Mouse (Mus musculus) intestine, postnatal 0 days (tissue): ENCODE results near the gene Otoa. TPM values are rescaled to one million over a fixed set of nuclear protein-coding genes. Genes with fewer than 3 reads are reported as not detected.

Experiments used
- ATAC-seq: fragments of 200-750 bp; cut with Nextera tagmentation; 2 replicates; pipeline ENCODE4 v1.8.0; 2017; ENCODE audit warnings: mild to moderate bottlenecking, moderate TSS enrichment, moderate library complexity
- H3K27ac ChIP-seq: fragments of 300-500 bp; sonication (generic); 2 replicates; pipeline ENCODE4 v1.5.1; 2014; ENCODE audit warnings: mild to moderate bottlenecking, low read depth, low read length, moderate library complexity
- H3K27me3 ChIP-seq: fragments of 300-500 bp; sonication (generic); replicated peaks from 2 replicates; pipeline ENCODE4 v1.6.1; 2014; ENCODE audit warnings: low read length, mixed read lengths; ENCODE audit not compliant: control insufficient read depth, insufficient read depth
- H3K36me3 ChIP-seq: fragments of 300-500 bp; sonication (generic); 2 replicates; pipeline ENCODE4 v1.6.1; 2014; ENCODE audit warnings: mild to moderate bottlenecking, moderate library complexity; ENCODE audit not compliant: control insufficient read depth, insufficient read depth
- H3K4me1 ChIP-seq: fragments of 300-500 bp; sonication (generic); replicated peaks from 2 replicates; pipeline ENCODE4 v1.6.1; 2014; ENCODE audit warnings: antibody characterized with exemption, low read length, mixed read lengths; ENCODE audit not compliant: control insufficient read depth, insufficient read depth
- H3K4me2 ChIP-seq: fragments of 300-500 bp; sonication (generic); replicated peaks from 2 replicates; pipeline ENCODE4 v1.6.1; 2014; ENCODE audit warnings: low read depth, mild to moderate bottlenecking, moderate library complexity
- H3K4me3 ChIP-seq: fragments of 300-500 bp; sonication (generic); 2 replicates; pipeline ENCODE4 v1.5.1; 2014; ENCODE audit warnings: low read depth, low read length
- H3K9ac ChIP-seq: fragments of 300-500 bp; sonication (generic); 2 replicates; pipeline ENCODE4 v1.6.1; 2014; ENCODE audit warnings: mild to moderate bottlenecking, low read depth, low read length
- H3K9me3 ChIP-seq: fragments of 300-500 bp; sonication (generic); 2 replicates; pipeline ENCODE4 v1.6.1; 2016; ENCODE audit warnings: mixed run types; ENCODE audit not compliant: control insufficient read depth
- CTCF ChIP-seq: sonication (generic); IDR thresholded peaks from 2 replicates; pipeline ENCODE4 v1.5.1; 2016; ENCODE audit warnings: low read depth, mild to moderate bottlenecking, control low read depth, antibody characterized with exemption, moderate library complexity
- WGBS: fragments of 180-500 bp; shearing (Covaris S2); extraction: QIAGEN DNeasy Blood & Tissue Kit; methylation state at CpG from one replicate; pipeline ENCODE4 v1.1.7; 2014; 5-methylcytosine and 5-hydroxymethylcytosine counted together
- polyA plus RNA-seq: library from polyadenylated mRNA; unstranded; fragments of >200 nt; fragmentation: Nextera tagmentation; extraction: Ambion mirVana; gene quantifications from 2 replicates; pipeline ENCODE4 v1.2.1, GENCODE M21; 2015

Otoa gene
- polyA plus RNA-seq, 1 experiment from 2014 or later = 0.17 TPM

DNA sequence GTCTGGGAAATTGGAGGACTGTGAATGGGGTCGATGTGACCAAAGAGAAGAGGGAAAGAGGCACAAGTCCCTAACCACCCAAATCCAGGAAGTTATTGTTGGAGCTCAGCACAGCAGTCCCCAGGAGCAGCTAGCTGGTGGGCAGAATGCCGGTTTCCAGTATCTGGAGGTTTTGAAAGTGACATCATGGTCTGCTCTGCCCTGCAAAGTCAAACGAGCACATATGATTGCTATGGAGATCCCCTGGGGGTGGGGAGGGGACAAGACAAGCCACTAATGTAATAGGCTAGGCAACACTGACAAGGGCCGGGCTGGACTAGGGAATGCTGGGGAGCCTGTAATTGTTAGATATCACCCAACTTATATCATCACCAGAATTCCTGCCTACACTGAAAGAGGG, 4.0 kb downstream of the Otoa start:
- Histone ChIP-seq H3K9me3 (no peaks in the 10 kb centered on the region), H3K4me1 (no peaks in the 10 kb centered on the region), H3K27me3 (no peaks in the 10 kb centered on the region), H3K9ac (no peak overlapping the region), H3K4me3 (no peak overlapping the region), H3K27ac (no peak overlapping the region), H3K4me2 (no peak overlapping the region), H3K36me3 (no peaks in the 10 kb centered on the region)
- no peak for TF ChIP-seq CTCF
- WGBS = 29% methylated on average over 4 of the region's 4 CpGs
- ATAC-seq = no peak

DNA sequence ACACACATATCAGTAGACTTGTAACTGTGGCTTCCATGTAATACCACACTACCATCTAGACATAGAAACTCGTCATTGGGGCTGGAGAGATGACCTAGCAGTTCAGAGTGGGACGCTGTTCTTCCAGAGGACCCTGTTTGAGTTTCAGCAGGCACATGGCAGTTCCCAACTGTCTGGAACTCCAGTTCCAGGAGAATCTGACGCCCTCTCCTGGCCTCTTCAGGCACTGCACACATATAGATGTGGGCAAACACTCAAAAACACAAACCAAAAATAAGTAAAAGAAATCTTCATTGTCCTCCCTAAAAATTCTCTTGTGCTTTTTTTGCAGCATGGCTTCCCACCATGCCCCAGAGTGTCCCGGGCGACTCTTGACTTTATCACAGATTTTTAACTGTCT, 7.3 kb downstream of the Otoa start:
- Histone ChIP-seq H3K4me2 (no peak overlapping the region), H3K4me1 (no peaks in the 10 kb centered on the region), H3K27me3 (no peaks in the 10 kb centered on the region), H3K27ac (no peak overlapping the region), H3K9me3 (no peaks in the 10 kb centered on the region), H3K9ac (no peak overlapping the region), H3K36me3 (no peaks in the 10 kb centered on the region), H3K4me3 (no peak overlapping the region)
- peak; percentile 44 for TF ChIP-seq CTCF
- 78% methylated on average over 5 of the region's 5 CpGs for WGBS
- no peak for ATAC-seq

DNA sequence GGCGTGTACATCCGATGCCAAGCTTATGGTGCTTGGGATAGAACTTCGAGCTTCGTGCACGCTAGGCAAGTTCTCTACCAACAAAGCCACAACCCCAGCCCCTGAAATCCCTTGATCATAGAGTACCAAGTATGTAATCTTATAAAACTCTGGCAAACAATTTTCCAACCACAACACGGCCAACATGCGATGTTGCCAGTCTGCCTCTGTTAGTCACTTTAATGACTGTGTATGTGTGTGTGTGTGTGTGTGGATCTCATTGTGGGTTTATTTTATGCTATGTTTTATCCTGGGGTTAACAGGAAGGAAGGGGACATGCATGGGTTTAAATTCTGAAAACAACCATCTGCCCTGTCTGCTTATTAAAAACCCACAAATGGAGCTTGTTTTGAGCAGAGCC, 9.3 kb downstream of the Otoa start:
- ATAC-seq = no peak
- H3K4me2 ChIP-seq = no peak overlapping the region
- no peak overlapping the region for H3K9ac ChIP-seq
- WGBS = 85% methylated on average over 7 of the region's 7 CpGs
- no peak overlapping the region for H3K4me3 ChIP-seq
- no peaks in the 10 kb centered on the region for H3K4me1 ChIP-seq
- no peak overlapping the region for H3K27ac ChIP-seq
- H3K27me3 ChIP-seq = no peaks in the 10 kb centered on the region
- no peaks in the 10 kb centered on the region for H3K36me3 ChIP-seq
- TF ChIP-seq CTCF = no peak
- H3K9me3 ChIP-seq = no peaks in the 10 kb centered on the region

DNA sequence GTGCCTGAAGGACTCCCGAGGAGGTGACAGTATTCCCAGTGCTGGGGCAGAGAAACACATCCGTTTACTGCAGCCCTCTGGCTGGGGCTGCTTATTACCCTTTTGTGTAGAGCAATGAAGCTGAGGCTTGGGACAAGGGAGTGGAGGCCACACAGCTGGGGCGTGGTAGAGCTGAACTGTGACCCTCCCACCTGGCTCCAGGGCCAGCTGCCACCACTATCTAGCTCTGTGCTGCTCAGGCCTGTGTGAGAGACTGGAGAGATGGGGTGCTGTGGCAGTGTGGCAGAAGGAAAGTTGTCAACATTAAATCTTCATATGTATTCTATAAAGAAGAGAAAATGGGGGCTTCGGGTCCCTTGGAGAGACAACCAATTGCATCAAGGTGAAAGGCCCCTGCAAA, 11.6 kb downstream of the Otoa start:
- no peak for TF ChIP-seq CTCF
- H3K9me3 ChIP-seq = no peaks in the 10 kb centered on the region
- 48% methylated on average over 4 of the region's 4 CpGs for WGBS
- H3K36me3 ChIP-seq = no peaks in the 10 kb centered on the region
- H3K27ac ChIP-seq = no peak overlapping the region
- no peak for ATAC-seq
- H3K4me2 ChIP-seq = no peak overlapping the region
- no peak overlapping the region for H3K4me3 ChIP-seq
- no peaks in the 10 kb centered on the region for H3K4me1 ChIP-seq
- H3K27me3 ChIP-seq = no peaks in the 10 kb centered on the region
- no peak overlapping the region for H3K9ac ChIP-seq

DNA sequence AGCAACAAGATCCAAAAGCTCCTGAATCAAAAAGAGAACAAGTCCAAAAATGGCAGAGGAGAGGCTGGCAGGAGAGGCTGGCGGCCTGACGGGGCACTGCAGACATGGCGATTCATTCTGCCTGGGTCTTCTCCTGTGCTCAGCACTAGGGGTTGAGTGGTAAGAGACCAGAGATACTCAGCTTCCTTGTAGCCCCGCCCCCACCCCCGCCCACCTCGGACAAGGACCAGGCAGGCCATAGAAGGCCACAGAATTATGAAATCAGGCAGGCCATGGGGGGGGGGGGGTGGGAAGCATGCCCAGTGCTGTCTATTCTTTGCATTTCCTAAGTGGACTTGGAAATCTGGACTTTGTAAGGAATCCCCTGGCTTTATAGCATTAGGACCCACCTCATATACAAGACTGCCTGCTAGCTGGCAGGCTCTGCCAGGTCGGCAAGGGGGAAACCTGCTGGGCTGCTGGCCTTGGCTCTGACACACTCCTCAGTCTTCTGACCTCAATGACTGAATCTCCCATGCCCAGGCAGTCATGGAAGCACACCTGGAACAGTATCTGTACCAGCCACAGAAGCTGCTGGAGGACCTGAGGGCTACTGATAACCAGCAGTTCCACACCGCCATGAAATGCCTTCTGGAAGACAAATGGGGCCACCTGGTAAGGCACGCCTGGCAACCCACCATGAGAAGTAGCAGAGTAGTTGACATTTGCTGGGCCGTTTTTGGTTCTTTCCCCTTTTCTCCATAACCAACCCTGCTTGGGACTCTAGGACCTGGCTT, 17.4 kb downstream of the Otoa start:
- Histone ChIP-seq H3K9me3 (no peaks in the 10 kb centered on the region), H3K36me3 (no peaks in the 10 kb centered on the region), H3K4me1 (no peaks in the 10 kb centered on the region), H3K9ac (no peak overlapping the region), H3K27me3 (no peaks in the 10 kb centered on the region), H3K27ac (no peak overlapping the region), H3K4me2 (no peak overlapping the region), H3K4me3 (no peak overlapping the region)
- WGBS = 65% methylated on average over 10 of the region's 10 CpGs
- no peak for ATAC-seq
- TF ChIP-seq CTCF = no peak

DNA sequence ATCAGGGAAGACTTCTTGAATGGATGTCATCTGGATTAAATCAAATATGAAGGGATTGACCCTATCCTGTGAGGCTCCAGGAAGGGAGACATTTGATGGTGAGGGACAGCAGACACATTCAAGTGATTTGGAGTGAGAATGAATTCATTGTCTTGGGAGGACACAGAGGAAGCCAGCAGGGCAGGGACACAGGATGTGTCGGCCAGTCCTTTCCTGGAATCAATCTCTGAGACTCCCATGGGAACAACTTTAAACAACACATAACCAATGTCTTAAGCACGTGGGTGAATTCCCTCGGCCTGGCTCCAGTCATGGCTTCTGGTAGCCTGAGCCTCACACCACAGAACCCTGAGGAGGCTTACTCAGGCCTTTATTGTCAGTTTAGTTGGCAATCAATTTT, 26.4 kb downstream of the Otoa start:
- Histone ChIP-seq H3K4me2 (no peak overlapping the region), H3K27ac (no peak overlapping the region), H3K27me3 (no peaks in the 10 kb centered on the region), H3K4me1 (no peaks in the 10 kb centered on the region), H3K9ac (no peak overlapping the region), H3K4me3 (no peak overlapping the region), H3K9me3 (no peaks in the 10 kb centered on the region), H3K36me3 (no peaks in the 10 kb centered on the region)
- TF ChIP-seq CTCF = no peak
- WGBS = 67% methylated on average over 3 of the region's 3 CpGs
- no peak for ATAC-seq

DNA sequence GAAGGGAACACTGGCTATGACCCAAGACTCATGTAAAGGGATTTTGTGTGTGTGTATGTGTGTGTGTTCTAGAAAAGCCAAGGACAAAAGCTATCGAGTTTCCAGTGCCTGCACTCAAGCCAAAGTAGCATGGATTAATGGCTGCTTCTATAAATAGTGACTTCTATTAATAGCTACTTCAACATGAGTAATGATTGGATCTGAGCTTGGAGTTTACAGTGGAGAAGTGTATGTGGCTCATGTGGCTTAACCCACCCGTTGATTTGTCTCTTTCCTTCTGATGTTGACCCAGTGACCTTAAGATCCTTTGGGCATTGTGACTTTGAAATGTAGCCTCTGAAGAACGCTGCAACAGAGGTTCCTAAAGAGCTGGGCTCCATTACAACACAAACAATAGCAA, 29.9 kb downstream of the Otoa start:
- no peak for ATAC-seq
- Histone ChIP-seq H3K27me3 (no peaks in the 10 kb centered on the region), H3K4me3 (no peak overlapping the region), H3K27ac (no peak overlapping the region), H3K9ac (no peak overlapping the region), H3K9me3 (no peaks in the 10 kb centered on the region), H3K4me1 (no peaks in the 10 kb centered on the region), H3K4me2 (no peak overlapping the region), H3K36me3 (no peaks in the 10 kb centered on the region)
- no peak for TF ChIP-seq CTCF
- 35% methylated on average over 3 of the region's 3 CpGs for WGBS
